In genomic region chr10:84774573-84774972, GRCm38 (mm10) we compare ENCODE assay signal across 8 mouse cellular contexts. TPM values are rescaled to one million over a fixed set of nuclear protein-coding genes. Genes with fewer than 3 reads are reported as not detected.
DNase-seq lines count a peak whose midpoint lies in the region; ATAC-seq lines count a peak whose summit lies in the region.

No protein-coding gene starts in this region.

- no peak overlapping the region for H3K9ac ChIP-seq in liver, embryonic 11.5 days (ENCODE audit: low read depth, low read length)

- H3K4me1 ChIP-seq in liver, embryonic 11.5 days (replicated peaks; ENCODE audit: control insufficient read depth, insufficient read depth, low read length), result no peaks in the 10 kb centered on the region
- peaks cover 27% of the 10 kb centered on the region for H3K4me1 ChIP-seq in midbrain, embryonic 10.5 days

- DNase-seq in liver, result peak; percentile 43
- DNase-seq in liver, embryonic 11.5 days (ENCODE audit: low spot score), result no peak
- peak; percentile 57 for DNase-seq in brain, adult 2 months (ENCODE audit: low read depth, low spot score)
- peak; percentile 44 for DNase-seq in induced T-regulatory cell, adult 2 months (ENCODE audit: low read depth)
- peak; percentile 12 to 19 for DNase-seq in thymus, postnatal 36 days
- DNase-seq in embryo, embryonic 10 days (ENCODE audit: low spot score), result no peak
- no peak for DNase-seq in midbrain, embryonic 10.5 days (ENCODE audit: low spot score)

- H3K27ac ChIP-seq in liver, embryonic 11.5 days (ENCODE audit: low read depth, low read length), result no peak overlapping the region
- H3K27ac ChIP-seq in macrophage, result peak overlapping the region; percentile 35
- H3K27ac ChIP-seq in midbrain, embryonic 10.5 days (replicated peaks), result no peak overlapping the region

- ATAC-seq in liver, embryonic 11.5 days (replicated peaks; ENCODE audit: low FRiP score), result no peak

- 48% methylated on average over 12 of the region's 12 CpGs for WGBS in liver, embryonic 11.5 days
- 0% methylated on average over 12 of the region's 12 CpGs for WGBS in macrophage (ENCODE audit: missing documents)
- 94% methylated on average over 12 of the region's 12 CpGs for WGBS in midbrain, embryonic 10.5 days

- H3K4me2 ChIP-seq in liver, embryonic 11.5 days, result no peak overlapping the region

- no peaks in the 10 kb centered on the region for H3K27me3 ChIP-seq in liver, embryonic 11.5 days (replicated peaks; ENCODE audit: control insufficient read depth, insufficient read depth, low read length)
- H3K27me3 ChIP-seq in midbrain, embryonic 10.5 days (ENCODE audit: low read depth, poor library complexity, severe bottlenecking), result no peaks in the 10 kb centered on the region

- no peaks in the 10 kb centered on the region for H3K36me3 ChIP-seq in liver, embryonic 11.5 days (ENCODE audit: control insufficient read depth, insufficient read depth, low read length)
- no peaks in the 10 kb centered on the region for H3K36me3 ChIP-seq in macrophage (ENCODE audit: inconsistent target)
- peaks cover 97% of the 10 kb centered on the region for H3K36me3 ChIP-seq in midbrain, embryonic 10.5 days

- H3K9me3 ChIP-seq in liver, embryonic 11.5 days (ENCODE audit: control insufficient read depth, low read length), result no peaks in the 10 kb centered on the region
- no peaks in the 10 kb centered on the region for H3K9me3 ChIP-seq in midbrain, embryonic 10.5 days (replicated peaks)

- H3K79me2 ChIP-seq in macrophage (ENCODE audit: inconsistent target), result no peaks in the 10 kb centered on the region

- no peak overlapping the region for H3K4me3 ChIP-seq in liver, embryonic 11.5 days (ENCODE audit: low read depth, low read length)
- no peak overlapping the region for H3K4me3 ChIP-seq in macrophage (ENCODE audit: inconsistent target)
- no peak overlapping the region for H3K4me3 ChIP-seq in midbrain, embryonic 10.5 days

RNA-seq across cellular contexts. Expression of gene Rfx4, which starts 18.7 kb away (rescaled TPM):
- polyA plus RNA-seq in liver, embryonic 11.5 days (2014; fragmentation: Nextera tagmentation; extraction: Ambion mirVana), result not detected in 2 replicates
- total RNA-seq in macrophage (2018; cell fraction: chromatin; rRNA removed), result not detected
- not detected for total RNA-seq in macrophage (2018; cell fraction: cytosol; rRNA removed)
- total RNA-seq in macrophage (2018; cell fraction: nucleus; rRNA removed), result not detected
- polyA plus RNA-seq in macrophage (2018), result not detected in 3 replicates
- 61.8 and 70.6 TPM in 2 replicates for polyA plus RNA-seq in midbrain, embryonic 10.5 days (2016; fragmentation: Nextera tagmentation; extraction: Ambion mirVana)

Comparison
In these comparisons a context has a peak if more than half of its experiments do, and no peak if none do; other contexts are left out.
1. DNase-seq: peak in liver (single experiment), brain, adult 2 months (single experiment), induced T-regulatory cell, adult 2 months (single experiment) and thymus, postnatal 36 days (2 of 2); none in liver, embryonic 11.5 days (single experiment), embryo, embryonic 10 days (single experiment) and midbrain, embryonic 10.5 days (single experiment).
2. RNA of gene Rfx4, which starts 18.7 kb away (polyA plus RNA-seq): 61.8 to 70.6 TPM in midbrain, embryonic 10.5 days; not detected in liver, embryonic 11.5 days and not detected in macrophage; every median in the first group is over 10 times any median in the second.